Mouse (Mus musculus) E14TG2a.4 (cell line): ENCODE measurements around the gene Klhl33.

Experiments used
- CTCF ChIP-seq: conservative IDR thresholded peaks from 2 replicates; pipeline ENCODE4 v1.5.1; 2014; ENCODE audit warnings: low read length
- POU5F1 ChIP-seq: IDR thresholded peaks from 2 replicates; pipeline ENCODE4 v1.6.1; 2014; ENCODE audit warnings: low read length, borderline replicate concordance

GRCm38 (mm10) chr14:50892541-50893459 is 4.5 kb downstream of the Klhl33 start:
- TF ChIP-seq CTCF (no peak), POU5F1 (no peak)
